Mouse (Mus musculus): ENCODE measurements around the gene Cyp17a1.

The Cyp17a1 gene

GRCm38 (mm10) chr19:46669802-46670201 is 3.2 kb downstream of the Cyp17a1 start:
- no peak for DNase-seq

- DNase-seq, result no peak
Measured at GRCm38 (mm10) chr19:46668263-46668662, 4.7 kb downstream of the Cyp17a1 start.

- no peak for DNase-seq
Measured at GRCm38 (mm10) chr19:46667300-46667699, 5.7 kb downstream of the Cyp17a1 start.

DNA sequence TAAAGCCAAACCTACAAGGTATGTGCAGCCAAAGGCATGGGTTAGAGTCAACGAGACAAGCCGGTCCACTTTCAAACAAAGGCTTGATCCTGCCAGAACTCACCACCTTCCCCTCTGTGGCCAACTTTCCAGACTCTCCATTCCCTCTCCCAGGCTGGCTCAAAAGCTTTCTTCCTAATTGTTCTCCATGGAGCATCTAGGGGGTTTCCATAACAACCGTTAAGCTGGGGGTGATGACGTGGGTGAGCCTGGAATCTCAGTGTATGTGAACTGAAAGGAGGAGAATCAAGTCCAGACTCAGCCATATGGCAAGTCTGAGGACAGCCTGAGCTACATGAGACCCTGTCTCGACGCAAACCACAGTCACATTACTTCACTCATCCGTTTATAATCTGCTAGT is 7.5 kb downstream of the Cyp17a1 start:
- no peak for DNase-seq

GRCm38 (mm10) chr19:46662784-46663183 is 10.2 kb downstream of the Cyp17a1 start:
- no peak for DNase-seq

DNA sequence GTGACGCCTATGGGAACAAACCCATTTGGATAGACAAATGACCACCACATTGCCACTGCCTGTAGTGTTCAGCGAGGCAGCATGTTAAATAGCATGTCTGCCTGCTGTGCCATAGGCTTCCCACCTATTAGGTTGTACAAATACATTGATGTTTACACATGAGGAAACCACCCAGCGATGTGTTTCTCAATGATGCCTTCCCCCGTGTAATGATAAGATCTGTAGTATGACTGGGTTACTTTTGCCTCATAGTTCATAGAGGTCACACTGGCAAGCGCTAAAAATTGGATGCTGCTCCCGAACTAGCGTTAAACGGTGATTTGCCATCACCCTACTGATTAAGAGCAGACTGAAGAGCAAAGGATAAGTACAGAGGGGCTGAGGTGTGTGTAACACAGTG is 10.8 kb downstream of the Cyp17a1 start:
- DNase-seq, result no peak

GRCm38 (mm10) chr19:46661511-46661910 is 11.5 kb downstream of the Cyp17a1 start:
- DNase-seq, result no peak

DNA sequence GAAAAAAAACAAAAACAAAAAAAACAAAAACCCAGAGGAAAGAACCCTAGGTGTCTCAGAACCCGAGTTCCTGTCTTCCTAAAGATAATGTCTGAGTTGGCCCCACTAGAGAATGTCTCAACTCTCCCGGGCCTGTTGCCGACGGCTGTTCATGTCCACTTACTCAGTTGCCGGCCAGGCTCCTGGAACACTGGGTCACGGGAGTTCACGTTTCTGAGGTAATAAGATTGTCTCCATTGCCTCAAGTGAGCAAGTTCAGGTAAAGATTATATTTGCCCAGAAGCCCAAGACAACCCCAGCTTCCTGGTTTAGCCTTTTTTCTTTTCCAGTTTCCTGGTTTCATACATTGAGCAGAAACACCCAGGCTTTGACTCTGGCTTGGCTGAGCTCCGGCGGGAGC is 14.1 kb downstream of the Cyp17a1 start:
- DNase-seq, result no peak

DNA sequence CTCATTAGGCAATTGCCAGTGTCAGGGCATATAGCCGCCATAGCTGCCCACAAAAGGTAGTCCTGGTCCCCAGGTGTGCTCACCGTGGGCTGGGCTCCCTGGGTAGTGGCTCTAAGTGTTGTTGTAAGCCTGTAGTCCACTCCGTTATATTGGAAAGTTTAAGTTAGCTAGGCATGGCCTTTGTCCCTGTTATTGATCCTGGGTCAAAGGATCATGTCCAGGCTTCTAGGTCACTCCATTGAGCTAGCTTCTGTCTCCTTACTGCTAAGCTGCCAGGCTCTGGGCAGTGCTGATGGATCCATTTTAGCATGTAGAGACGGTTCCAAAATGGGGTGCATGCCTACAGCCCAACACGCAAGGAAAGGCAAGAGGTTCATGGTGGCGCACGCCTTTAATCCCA is 14.6 kb downstream of the Cyp17a1 start:
- DNase-seq, result no peak

DNA sequence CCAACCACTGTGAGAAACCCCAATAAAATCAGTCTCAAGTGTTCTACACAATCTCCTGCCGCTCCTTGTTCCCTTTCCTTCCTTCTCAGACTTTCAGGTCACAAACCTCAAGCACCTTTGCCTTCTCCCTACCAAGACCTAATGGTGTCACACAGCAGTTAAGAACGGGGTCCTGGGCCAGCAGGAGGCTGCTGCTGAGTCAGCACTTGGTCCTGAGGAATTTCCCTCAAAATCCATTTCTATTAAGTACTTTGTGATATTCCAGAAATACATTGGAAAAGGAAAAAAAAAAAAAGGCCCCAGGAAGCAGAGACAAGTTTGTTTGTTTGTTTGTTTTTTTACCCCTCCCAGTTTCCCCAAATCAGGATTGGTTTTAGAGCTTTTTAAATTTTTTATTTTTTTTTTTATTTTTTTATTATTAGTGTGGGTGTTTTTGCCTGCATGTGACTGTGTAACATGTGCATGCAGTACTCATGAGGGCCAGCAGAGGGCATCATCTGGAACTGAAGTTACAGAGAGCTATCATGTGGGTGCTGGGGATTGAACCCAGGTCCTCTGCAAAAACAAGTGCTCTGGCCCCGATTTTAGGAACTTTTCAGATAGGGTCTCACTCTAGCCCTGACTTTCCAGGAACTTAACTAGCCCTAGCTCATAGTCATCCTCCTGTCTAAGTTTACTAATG is 15.5 kb downstream of the Cyp17a1 start:
- DNase-seq, result no peak

DNA sequence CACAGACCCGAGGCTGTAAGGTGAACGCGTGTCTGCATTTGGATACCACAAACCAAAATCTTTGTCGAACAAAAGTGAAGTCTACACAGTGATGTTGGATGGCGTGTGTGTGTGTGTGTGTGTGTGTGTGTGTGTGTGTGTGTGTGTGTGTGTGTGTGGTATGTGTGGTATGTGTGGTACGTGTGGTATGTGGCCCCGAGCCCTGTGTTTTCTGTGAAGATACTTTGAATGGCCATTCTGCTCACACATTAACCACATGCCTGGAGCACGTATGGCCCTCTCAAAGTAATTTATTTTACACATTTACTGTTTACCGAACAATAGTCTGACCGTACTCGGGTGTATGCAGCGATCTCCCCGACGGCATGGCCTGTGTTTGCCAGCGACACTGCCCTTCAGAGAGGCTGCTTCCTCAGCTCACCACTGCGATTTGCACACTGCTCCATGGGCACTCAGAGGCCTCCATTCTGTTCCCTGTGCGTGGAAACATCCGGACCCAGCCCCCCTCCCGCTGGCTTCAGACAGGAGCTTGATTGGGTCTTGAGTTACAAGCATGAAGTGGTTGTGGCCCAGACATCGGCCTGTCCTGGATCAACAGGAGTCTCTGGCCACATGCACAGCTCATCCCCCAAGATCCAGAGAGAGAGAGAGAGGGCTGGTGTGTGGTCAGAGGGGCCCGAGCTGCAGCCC is 16.7 kb downstream of the Cyp17a1 start:
- DNase-seq, result no peak

DNA sequence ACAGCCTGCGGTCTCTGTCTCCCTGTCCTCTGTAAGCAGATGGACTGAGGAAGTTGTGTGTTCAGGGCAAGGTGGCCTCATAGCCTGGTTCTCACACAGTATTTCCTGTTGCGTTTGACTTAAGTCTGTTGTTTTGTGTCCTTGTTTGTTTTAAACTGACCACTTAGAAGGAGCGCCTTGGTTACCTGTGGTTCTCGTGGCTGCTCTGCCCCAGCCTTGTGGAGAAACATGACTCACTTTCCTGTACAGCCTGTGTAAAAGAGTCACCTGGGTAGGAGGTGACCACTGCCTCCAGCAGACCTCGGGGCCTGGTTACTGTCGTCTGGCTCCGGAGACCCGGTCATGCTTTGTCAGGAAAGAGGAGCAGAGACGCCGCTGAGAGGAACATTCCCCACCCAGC is 17.3 kb downstream of the Cyp17a1 start:
- no peak for DNase-seq

DNA sequence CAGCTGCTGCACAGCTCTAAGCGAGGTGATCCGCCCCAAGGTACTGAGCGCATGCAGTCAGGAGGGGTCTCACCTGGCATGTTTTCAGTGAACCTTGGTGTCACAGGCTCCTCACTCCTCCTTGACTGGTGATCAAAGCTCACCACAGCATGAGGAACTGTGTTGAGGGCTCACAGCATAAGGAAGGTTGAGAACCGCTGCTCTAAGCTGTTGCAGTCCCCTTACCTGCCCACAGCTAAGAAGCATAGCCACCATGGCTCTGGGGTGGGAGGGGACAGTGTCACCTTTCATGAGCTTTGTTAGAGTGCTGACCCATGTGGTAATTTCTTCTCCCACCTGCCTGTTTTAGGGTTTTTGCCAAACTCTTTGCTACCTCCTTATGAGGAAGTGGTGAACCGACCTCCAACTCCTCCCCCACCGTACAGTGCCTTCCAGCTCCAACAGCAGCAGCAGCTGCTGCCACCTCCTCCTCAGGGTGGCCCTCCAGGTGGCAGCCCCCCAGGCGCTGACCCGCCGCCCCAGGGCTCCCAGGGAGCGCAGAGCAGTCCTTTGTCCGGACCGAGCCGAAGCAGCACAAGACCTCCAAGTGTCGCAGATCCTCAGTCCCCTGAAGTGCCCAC is 19.2 kb downstream of the Cyp17a1 start:
- no peak for DNase-seq

- no peak for DNase-seq
Measured at GRCm38 (mm10) chr19:46653188-46653587, 19.8 kb downstream of the Cyp17a1 start.

GRCm38 (mm10) chr19:46648565-46648964 is 24.4 kb downstream of the Cyp17a1 start:
- no peak for DNase-seq

- no peak for DNase-seq
Measured at GRCm38 (mm10) chr19:46647850-46648249, 25.1 kb downstream of the Cyp17a1 start.

GRCm38 (mm10) chr19:46647254-46647653 is 25.7 kb downstream of the Cyp17a1 start:
- no peak for DNase-seq

GRCm38 (mm10) chr19:46646041-46646481 is 26.9 kb downstream of the Cyp17a1 start:
- no peak for DNase-seq

GRCm38 (mm10) chr19:46644793-46645602 is 28.0 kb downstream of the Cyp17a1 start:
- DNase-seq, result peak in 1 of 2 experiments; percentile 58

GRCm38 (mm10) chr19:46644343-46644792 is 28.6 kb downstream of the Cyp17a1 start:
- no peak for DNase-seq

- no peak for DNase-seq
Measured at GRCm38 (mm10) chr19:46643236-46643635, 29.7 kb downstream of the Cyp17a1 start.

GRCm38 (mm10) chr19:46642136-46642753 is 30.7 kb downstream of the Cyp17a1 start:
- DNase-seq, result no peak

Data from lung, postnatal 4 days (tissue).